ENCODE assay signal across 8 mouse cellular contexts in genomic region chr16:77329160-77329691, GRCm38 (mm10).
A peak's percentile ranks its signal among the peaks of the same experiment; 100 is the strongest.
DNase-seq lines count a peak whose midpoint lies in the region; ATAC-seq and TF ChIP-seq lines count a peak whose summit lies in the region.

No protein-coding gene starts in this region.

- H3K27ac ChIP-seq in hindbrain, embryonic 10.5 days, result peak overlapping the region; percentile 96
- peak overlapping the region; percentile 96 for H3K27ac ChIP-seq in lung, embryonic 15.5 days
- peak overlapping the region; percentile 84 for H3K27ac ChIP-seq in neural tube, embryonic 15.5 days (replicated peaks)

- no peaks in the 10 kb centered on the region for H3K36me3 ChIP-seq in C2C12 (ENCODE audit: control insufficient read depth, insufficient read depth)
- peaks cover 23% of the 10 kb centered on the region for H3K36me3 ChIP-seq in hindbrain, embryonic 10.5 days
- no peaks in the 10 kb centered on the region for H3K36me3 ChIP-seq in lung, embryonic 15.5 days
- no peaks in the 10 kb centered on the region for H3K36me3 ChIP-seq in neural tube, embryonic 15.5 days

- peak; percentile 12 for DNase-seq in c-Kit-positive CD71-negative TER-119-negative erythroid progenitor cells, embryonic 14.5 days (ENCODE audit: low read depth)
- DNase-seq in frontal cortex, adult 2 months (ENCODE audit: extremely low spot score in 1 of 2, low spot score in 1 of 2), result peak; percentile 8 to 51
- peak; percentile 78 for DNase-seq in hindbrain, embryonic 10.5 days (ENCODE audit: low spot score)
- peak; percentile 51 to 54 for DNase-seq in layer of hippocampus, postnatal 10 days (ENCODE audit: low spot score in 2 of 2)
- peak; percentile 32 for DNase-seq in thymus, postnatal 14 days

- peak overlapping the region; percentile 18 for H3ac ChIP-seq in C2C12 (ENCODE audit: control insufficient read depth, insufficient read length, low read depth)

- H3K27me3 ChIP-seq in C2C12 (ENCODE audit: control insufficient read depth, insufficient read depth, insufficient read length), result no peaks in the 10 kb centered on the region
- no peaks in the 10 kb centered on the region for H3K27me3 ChIP-seq in hindbrain, embryonic 10.5 days (ENCODE audit: insufficient read depth, poor library complexity, severe bottlenecking)
- H3K27me3 ChIP-seq in lung, embryonic 15.5 days, result no peaks in the 10 kb centered on the region
- H3K27me3 ChIP-seq in neural tube, embryonic 15.5 days (replicated peaks), result no peaks in the 10 kb centered on the region

- H3K9me3 ChIP-seq in hindbrain, embryonic 10.5 days, result 0 out of 2 replicates have a peak, but pooled peaks cover 3% of the 10 kb centered on the region
- no peaks in the 10 kb centered on the region for H3K9me3 ChIP-seq in lung, embryonic 15.5 days
- no peaks in the 10 kb centered on the region for H3K9me3 ChIP-seq in neural tube, embryonic 15.5 days (replicated peaks)

- H3K79me3 ChIP-seq in C2C12 (ENCODE audit: low read depth), result no peaks in the 10 kb centered on the region

- peak overlapping the region; percentile 64 for H3K9ac ChIP-seq in lung, embryonic 15.5 days
- H3K9ac ChIP-seq in neural tube, embryonic 15.5 days (replicated peaks), result peak overlapping the region; percentile 37

- H3K4me2 ChIP-seq in lung, embryonic 15.5 days, result peak overlapping the region; percentile 61
- peak overlapping the region; percentile 48 for H3K4me2 ChIP-seq in neural tube, embryonic 15.5 days

- H3K4me3 ChIP-seq in C2C12 (ENCODE audit: insufficient read depth, poor library complexity, severe bottlenecking), result no peak overlapping the region
- peak overlapping the region; percentile 70 for H3K4me3 ChIP-seq in hindbrain, embryonic 10.5 days
- H3K4me3 ChIP-seq in lung, embryonic 15.5 days, result peak overlapping the region; percentile 50
- H3K4me3 ChIP-seq in neural tube, embryonic 15.5 days (replicated peaks), result peak overlapping the region; percentile 38

- no peaks in the 10 kb centered on the region for H3K79me2 ChIP-seq in C2C12 (ENCODE audit: control insufficient read depth, insufficient read depth)

- H3K4me1 ChIP-seq in hindbrain, embryonic 10.5 days (replicated peaks), result peaks cover 33% of the 10 kb centered on the region
- H3K4me1 ChIP-seq in lung, embryonic 15.5 days, result no peaks in the 10 kb centered on the region
- peaks cover 14% of the 10 kb centered on the region for H3K4me1 ChIP-seq in neural tube, embryonic 15.5 days

- WGBS in hindbrain, embryonic 10.5 days, result 9% methylated on average over 17 of the region's 17 CpGs
- WGBS in lung, embryonic 15.5 days, result 3% methylated on average over 17 of the region's 17 CpGs
- 6% methylated on average over 17 of the region's 17 CpGs for WGBS in neural tube, embryonic 15.5 days

- TF ChIP-seq CTCF in C2C12 (IDR thresholded peaks at IDR 0.05; ENCODE audit: control insufficient read depth, insufficient read depth, insufficient read length), result no peak

- ATAC-seq in lung, embryonic 15.5 days (ENCODE audit: borderline replicate concordance, extremely low read depth, low FRiP score, low TSS enrichment), result peak; percentile 80
- ATAC-seq in neural tube, embryonic 15.5 days (ENCODE audit: low FRiP score), result peak; percentile 43

TF ChIP-seq in C2C12, 6 proteins besides CTCF, POLR2A, EP300 and RAD21:
- no peak for TF ChIP-seq MYOD1 (IDR thresholded peaks at IDR 0.05; ENCODE audit: control insufficient read depth, insufficient read length, low read depth)
- no peak for TF ChIP-seq MAX (IDR thresholded peaks at IDR 0.05)
- no peak for TF ChIP-seq USF1 (IDR thresholded peaks at IDR 0.05; ENCODE audit: low read depth)
- no peak for TF ChIP-seq CEBPB (IDR thresholded peaks at IDR 0.05; ENCODE audit: low read depth)

Comparison
In these comparisons a context has a peak if more than half of its experiments do, and no peak if none do; other contexts are left out.
1. DNase-seq: peak in every context shown above with its lines; median percentile 78 in hindbrain, embryonic 10.5 days; 52 in layer of hippocampus, postnatal 10 days; 32 in thymus, postnatal 14 days; 30 in frontal cortex, adult 2 months; 12 in c-Kit-positive CD71-negative TER-119-negative erythroid progenitor cells, embryonic 14.5 days.